Mouse (Mus musculus): ENCODE measurements at regions not wholly inside any gene's neighbourhood (a gene's known extent, or its start where the extent isn't known, plus 50 kb on each side); places are given as distances from the start of the nearest gene placed in this dataset.

DNA sequence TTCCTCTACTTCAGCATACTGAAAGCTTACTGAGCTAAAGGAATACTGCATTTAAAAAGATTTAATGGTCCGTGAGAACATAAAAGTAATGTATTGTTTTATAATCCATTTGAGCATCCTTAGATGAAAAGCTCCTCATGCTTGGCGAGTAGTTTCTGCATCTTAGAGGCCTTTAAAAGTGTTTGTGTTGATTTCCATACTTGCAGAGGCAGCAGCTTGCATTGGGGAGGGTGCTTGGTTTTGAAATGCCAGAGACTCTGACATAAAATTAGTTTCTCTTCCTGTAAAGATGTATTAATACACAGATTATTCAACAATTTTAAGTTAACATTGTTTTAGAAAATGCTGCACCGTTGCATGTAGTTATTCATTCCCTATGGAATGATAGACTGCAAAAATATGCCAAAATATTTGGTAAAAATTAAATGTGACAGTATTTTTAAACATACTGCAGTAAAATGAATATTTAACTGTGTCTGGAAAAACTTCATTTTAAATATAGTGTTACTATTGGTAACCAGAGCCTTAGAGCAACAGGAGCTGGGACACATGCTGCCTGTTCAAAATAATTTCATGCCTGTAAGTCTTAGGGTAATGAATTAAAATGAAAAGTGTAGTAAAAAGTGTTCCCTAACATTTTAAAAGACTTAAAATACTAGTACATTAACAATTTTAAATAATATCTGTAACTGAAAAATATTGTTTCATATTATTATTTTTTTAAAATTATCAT is 234.7 kb upstream of the Gm10800 start:
- peak in 1 of 2 experiments; percentile 6 for DNase-seq (ENCODE audit: low spot score in 2 of 2)
